Mouse (Mus musculus) heart, embryonic 13.5 days (tissue): ENCODE data around the gene Vmn1r177. TPM values are rescaled to one million over a fixed set of nuclear protein-coding genes. Genes with fewer than 3 reads are reported as not detected.
"Not testable (repeated sequence)": the region's sequence is repeated elsewhere in the genome, so short reads cannot be mapped to it uniquely, and the experiment has no call there.

Experiments
- ATAC-seq: fragments of 200-750 bp; cut with Nextera tagmentation; 2 replicates; pipeline ENCODE4 v1.8.0; 2017; ENCODE audit warnings: moderate TSS enrichment; ENCODE audit not compliant: insufficient number of reproducible peaks, low FRiP score, low TSS enrichment; ENCODE audit errors: extremely low read depth
- H3K27ac ChIP-seq: fragments of 300-500 bp; sonication (generic); replicated peaks from 2 replicates; pipeline ENCODE4 v1.5.1; 2015; ENCODE audit warnings: moderate library complexity, mild to moderate bottlenecking, inconsistent platforms
- H3K27me3 ChIP-seq: fragments of 300-500 bp; sonication (generic); replicated peaks from 2 replicates; pipeline ENCODE4 v1.6.1; 2015; ENCODE audit warnings: mild to moderate bottlenecking, inconsistent platforms
- H3K36me3 ChIP-seq: fragments of 300-500 bp; sonication (generic); 2 replicates; pipeline ENCODE4 v1.6.1; 2015; ENCODE audit warnings: mild to moderate bottlenecking, inconsistent platforms
- H3K4me1 ChIP-seq: fragments of 300-500 bp; sonication (generic); 2 replicates; pipeline ENCODE4 v1.6.1; 2015; ENCODE audit warnings: inconsistent platforms
- H3K4me2 ChIP-seq: fragments of 300-500 bp; sonication (generic); 2 replicates; pipeline ENCODE4 v1.6.1; 2015; ENCODE audit warnings: inconsistent platforms, mild to moderate bottlenecking, moderate library complexity
- H3K4me3 ChIP-seq: fragments of 300-500 bp; sonication (generic); 2 replicates; pipeline ENCODE4 v1.5.1; 2015; ENCODE audit warnings: moderate library complexity, mild to moderate bottlenecking, inconsistent platforms
- H3K9ac ChIP-seq: fragments of 300-500 bp; sonication (generic); 2 replicates; pipeline ENCODE4 v1.6.1; 2015; ENCODE audit warnings: inconsistent platforms, mild to moderate bottlenecking, moderate library complexity
- H3K9me3 ChIP-seq: fragments of 300-500 bp; sonication (generic); 2 replicates; pipeline ENCODE4 v1.6.1; 2016; ENCODE audit warnings: inconsistent platforms
- WGBS: fragments of 180-500 bp; shearing (Covaris S2); methylation state at CpG from one replicate; pipeline ENCODE4 v1.1.7; 2015; ENCODE audit warnings: mixed read lengths; 5-methylcytosine and 5-hydroxymethylcytosine counted together
- polyA plus RNA-seq: library from polyadenylated mRNA; unstranded; fragments of >200 nt; fragmentation: Nextera tagmentation; extraction: Ambion mirVana; gene quantifications from 2 replicates; pipeline ENCODE4 v1.2.1, GENCODE M21; 2015

Vmn1r177 gene
- not detected in 2 replicates for polyA plus RNA-seq

DNA sequence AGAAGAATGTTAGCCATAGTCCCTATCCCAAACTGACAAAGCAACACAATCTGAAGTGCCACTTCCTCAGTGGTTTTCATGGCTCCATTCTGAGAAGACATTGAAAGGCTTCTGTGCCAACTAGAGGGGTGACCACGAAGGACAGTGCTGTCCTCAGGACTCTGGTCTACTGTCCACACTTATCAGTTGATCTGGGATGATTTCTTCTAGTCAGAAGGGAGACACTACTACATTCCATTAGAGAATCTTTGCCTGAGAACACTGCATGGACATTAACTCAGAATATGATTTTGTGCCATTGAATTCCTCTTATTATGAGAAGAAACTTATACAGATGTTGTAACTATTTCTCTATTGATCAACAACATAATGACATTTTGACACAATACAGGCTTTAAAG, at the start of gene Vmn1r177:
Vmn1r177 (minus strand) TSS at position 101 of the 400 bp plus-strand sequence.
- H3K4me1 ChIP-seq, H3K9ac ChIP-seq: not testable (repeated sequence)

DNA sequence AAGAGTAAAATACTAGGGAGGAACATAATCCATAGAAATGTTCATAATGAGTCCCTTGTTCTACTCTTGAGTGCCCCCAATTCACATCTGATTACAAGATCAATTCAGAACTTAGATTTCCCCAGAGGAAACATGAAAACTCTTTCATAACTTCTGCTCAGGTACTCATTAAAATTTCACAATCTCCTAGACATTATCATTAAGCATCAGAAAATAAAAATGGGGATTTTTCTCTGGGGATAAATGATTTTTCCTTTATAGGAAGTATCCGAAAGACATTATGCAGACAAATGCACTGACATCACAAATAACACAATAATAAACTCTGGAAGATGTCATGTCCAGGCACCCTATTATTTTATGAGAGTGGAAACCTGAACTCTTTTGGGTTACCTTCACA, 25.5 kb upstream of the Vmn1r177 start, which contains the start of gene Vmn1r178:
Vmn1r178 (plus strand) TSS at position 301 of the 400 bp plus-strand sequence.
- H3K27me3 ChIP-seq = no peaks in the 10 kb centered on the region
- H3K4me1 ChIP-seq = no peaks in the 10 kb centered on the region
- H3K9ac ChIP-seq = no peak within 1 kb of the TSS
- no peaks in the 10 kb centered on the region for H3K36me3 ChIP-seq
- no peak within 1 kb of the TSS for H3K4me3 ChIP-seq
- peaks cover 35% of the 10 kb centered on the region for H3K9me3 ChIP-seq
- no peak within 1 kb of the TSS for H3K27ac ChIP-seq
- no peak for ATAC-seq
- WGBS = 67% methylated on average over 1 of the region's 1 CpGs
- H3K4me2 ChIP-seq = no peak within 1 kb of the TSS

More for the DNA sequence above, at the start of gene Vmn1r177:
- not testable (repeated sequence) for H3K4me3 ChIP-seq, ATAC-seq, H3K27ac ChIP-seq, H3K36me3 ChIP-seq, H3K4me2 ChIP-seq, H3K27me3 ChIP-seq
- 13% methylated on average over 1 of the region's 1 CpGs for WGBS
- H3K9me3 ChIP-seq = peaks cover 11% of the 10 kb centered on the region; the same call in 1 of the 2 replicates

DNA sequence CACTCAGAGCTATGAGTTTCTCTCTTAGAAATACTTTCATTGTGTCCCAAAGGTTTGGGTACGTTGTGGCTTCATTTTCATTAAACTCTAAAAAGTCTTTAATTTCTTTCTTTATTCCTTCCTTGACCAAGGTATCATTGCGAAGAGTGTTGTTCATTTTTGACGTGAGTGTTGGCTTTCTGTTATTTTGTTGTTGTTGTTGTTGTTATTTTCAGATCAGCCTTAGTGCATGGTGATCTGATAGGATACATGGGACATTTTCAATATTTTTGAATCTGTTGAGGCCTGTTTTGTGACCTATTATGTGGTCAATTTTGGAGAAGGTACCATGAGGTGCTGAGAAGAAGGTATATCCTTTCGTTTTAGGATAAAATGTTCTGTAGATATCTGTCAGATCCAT, 10.7 kb upstream of the Vmn1r177 start:
- not testable (repeated sequence) for H3K27ac ChIP-seq, H3K9me3 ChIP-seq, H3K27me3 ChIP-seq, H3K9ac ChIP-seq, H3K36me3 ChIP-seq, H3K4me1 ChIP-seq, ATAC-seq, H3K4me3 ChIP-seq, H3K4me2 ChIP-seq
- 50% methylated on average over 4 of the region's 4 CpGs for WGBS

DNA sequence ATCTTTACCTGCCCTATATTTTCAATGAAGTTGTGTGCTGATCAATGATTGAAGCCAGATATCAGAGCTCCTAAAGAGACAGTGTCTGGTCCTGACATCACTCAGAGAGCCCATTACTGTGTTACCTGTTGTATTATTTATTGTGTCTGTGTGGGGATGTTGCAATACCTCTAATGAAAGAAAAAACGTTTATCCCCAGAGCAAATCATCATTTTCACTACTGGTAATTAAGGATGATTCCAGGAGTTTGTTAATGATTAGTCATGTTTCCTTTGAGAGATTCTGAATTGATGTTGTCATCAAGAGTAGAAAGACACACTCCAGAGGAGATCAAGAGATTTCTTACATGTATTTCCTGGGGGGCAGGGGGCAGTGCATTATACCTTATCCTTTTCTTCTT, 29.0 kb downstream of the Vmn1r177 start, which contains the start of gene Vmn1r176:
Vmn1r176 (minus strand) TSS at position 101 of the 400 bp plus-strand sequence.
- 0 out of 2 replicates have a peak, but pooled peaks cover 17% of the 10 kb centered on the region for H3K9me3 ChIP-seq
- no CpG with 5 or more reads among the region's 1 CpGs for WGBS
- not testable (repeated sequence) for H3K27me3 ChIP-seq, H3K36me3 ChIP-seq, H3K4me3 ChIP-seq, H3K27ac ChIP-seq, H3K4me1 ChIP-seq, H3K9ac ChIP-seq, H3K4me2 ChIP-seq, ATAC-seq

Other genes starting within 250 kb of the Vmn1r177 start
- not detected in 2 replicates for gene Vmn1r171, start 235.7 kb downstream of the Vmn1r177 start, polyA plus RNA-seq
- gene Vmn1r172, start 208.1 kb downstream of the Vmn1r177 start, polyA plus RNA-seq = not detected in 2 replicates
- not detected in 2 replicates for gene Vmn1r173, start 165.7 kb downstream of the Vmn1r177 start, polyA plus RNA-seq
- gene Vmn1r174, start 114.2 kb downstream of the Vmn1r177 start, polyA plus RNA-seq = not detected in 2 replicates
- not detected in 2 replicates for gene Vmn1r175, start 55.8 kb downstream of the Vmn1r177 start, polyA plus RNA-seq
- not detected in 2 replicates for gene Vmn1r176, start 29.1 kb downstream of the Vmn1r177 start, polyA plus RNA-seq
- not detected in 2 replicates for gene Vmn1r178, start 25.6 kb upstream of the Vmn1r177 start, polyA plus RNA-seq
- not detected in 2 replicates for gene Vmn1r179, start 60.5 kb upstream of the Vmn1r177 start, polyA plus RNA-seq
- gene Vmn1r180, start 84.2 kb upstream of the Vmn1r177 start, polyA plus RNA-seq = not detected in 2 replicates
- gene Vmn1r181, start 108.2 kb upstream of the Vmn1r177 start, polyA plus RNA-seq = not detected in 2 replicates
- not detected in 2 replicates for gene V1rd19, start 135.2 kb upstream of the Vmn1r177 start, polyA plus RNA-seq
- gene Vmn1r183, start 186.8 kb upstream of the Vmn1r177 start, polyA plus RNA-seq = not detected in 2 replicates
- gene Zfp180, start 215.5 kb upstream of the Vmn1r177 start, polyA plus RNA-seq = 13.0 and 14.9 TPM in 2 replicates
- gene Zfp112, start 245.9 kb upstream of the Vmn1r177 start, polyA plus RNA-seq = 4.5 and 5.4 TPM in 2 replicates